ENCODE assay signal across 11 mouse cellular contexts in genomic region chr11:85469526-85469925, GRCm38 (mm10).
A peak's percentile ranks its signal among the peaks of the same experiment; 100 is the strongest.
DNase-seq lines count a peak whose midpoint lies in the region; ATAC-seq and TF ChIP-seq lines count a peak whose summit lies in the region.
"Had no signal": no experiment of that assay in that cellular context is flagged by ENCODE, and none has a peak within 500 bp of the region (broad histone marks: within the 10 kb centered on the region; RNA-seq: fewer than 3 reads in every experiment).

No protein-coding gene starts in this region.

- TF ChIP-seq EP300 in MEL (IDR thresholded peaks at IDR 0.05; ENCODE audit: low read depth in 1 of 2, low read length in 2 of 2) = no peak

- DNase-seq in embryo, embryonic 10.5 days (ENCODE audit: low spot score) = peak; percentile 76
- no peak for DNase-seq in embryo, embryonic 10 days (ENCODE audit: low spot score)
- DNase-seq in limb, embryonic 11.5 days (ENCODE audit: low spot score) = peak; percentile 60
- no peak for DNase-seq in limb, embryonic 10.5 days (ENCODE audit: low spot score)
- DNase-seq in MEL (ENCODE audit: low read depth, low spot score) = peak; percentile 65
- peak; percentile 26 for DNase-seq in fibroblast of lung, adult 2 months (ENCODE audit: low read depth)
- peak; percentile 71 for DNase-seq in lung, postnatal 14 days
- no peak for DNase-seq in forebrain, embryonic 10.5 days (ENCODE audit: extremely low spot score, low spot score)

- no peak overlapping the region for H3K9ac ChIP-seq in limb, embryonic 11.5 days (ENCODE audit: low read length)
- no peak overlapping the region for H3K9ac ChIP-seq in MEL (ENCODE audit: control insufficient read depth, low read depth, low read length, poor library complexity, severe bottlenecking)
- H3K9ac ChIP-seq: liver, embryonic 15.5 days had no signal

- no peaks in the 10 kb centered on the region for H3K79me2 ChIP-seq in MEL (ENCODE audit: control insufficient read depth, insufficient read depth, low read length, poor library complexity)

- no peak overlapping the region for H3K4me3 ChIP-seq in limb, embryonic 11.5 days (ENCODE audit: low read depth, low read length)
- H3K4me3 ChIP-seq in limb, embryonic 10.5 days = no peak overlapping the region
- H3K4me3 ChIP-seq in MEL (ENCODE audit: control insufficient read depth in 1 of 2, insufficient read depth in 1 of 2, low read depth in 2 of 2, low read length in 2 of 2) = no peak overlapping the region
- H3K4me3 ChIP-seq in forebrain, embryonic 10.5 days = no peak overlapping the region
- H3K4me3 ChIP-seq: erythroblast, embryonic 14.5 days; liver, embryonic 15.5 days had no signal

- H3K27me3 ChIP-seq in limb, embryonic 11.5 days (ENCODE audit: control insufficient read depth, insufficient read depth, low read length) = no peaks in the 10 kb centered on the region
- H3K27me3 ChIP-seq in limb, embryonic 10.5 days (ENCODE audit: low read depth, poor library complexity, severe bottlenecking) = no peaks in the 10 kb centered on the region
- no peaks in the 10 kb centered on the region for H3K27me3 ChIP-seq in MEL (ENCODE audit: control insufficient read depth in 1 of 2, insufficient read depth in 2 of 2, low read length in 2 of 2)
- H3K27me3 ChIP-seq in forebrain, embryonic 10.5 days (ENCODE audit: poor library complexity, severe bottlenecking) = peaks cover 63% of the 10 kb centered on the region
- H3K27me3 ChIP-seq: liver, embryonic 15.5 days had no signal

- no peaks in the 10 kb centered on the region for H3K36me3 ChIP-seq in limb, embryonic 11.5 days (ENCODE audit: control insufficient read depth, insufficient read depth, low read length)
- H3K36me3 ChIP-seq in limb, embryonic 10.5 days = no peaks in the 10 kb centered on the region
- H3K36me3 ChIP-seq in MEL (ENCODE audit: control insufficient read depth in 1 of 2, insufficient read depth in 2 of 2, low read length in 2 of 2) = no peaks in the 10 kb centered on the region
- no peaks in the 10 kb centered on the region for H3K36me3 ChIP-seq in forebrain, embryonic 10.5 days (replicated peaks)
- H3K36me3 ChIP-seq: G1E; liver, embryonic 15.5 days had no signal

- no peaks in the 10 kb centered on the region for H3K9me3 ChIP-seq in limb, embryonic 11.5 days (ENCODE audit: control insufficient read depth, low read length)
- no peaks in the 10 kb centered on the region for H3K9me3 ChIP-seq in limb, embryonic 10.5 days (replicated peaks)
- no peaks in the 10 kb centered on the region for H3K9me3 ChIP-seq in MEL (replicated peaks; ENCODE audit: insufficient read depth, low read length)
- H3K9me3 ChIP-seq in forebrain, embryonic 10.5 days = no peaks in the 10 kb centered on the region
- H3K9me3 ChIP-seq: G1E; liver, embryonic 15.5 days had no signal

- TF ChIP-seq CTCF in MEL (IDR thresholded peaks at IDR 0.05 in 2 of 3, conservative IDR thresholded peaks at IDR 0.05 in 1 of 3; ENCODE audit: control insufficient read depth in 1 of 3, insufficient read depth in 1 of 3, low read depth in 2 of 3, low read length in 3 of 3, poor library complexity in 1 of 3, severe bottlenecking in 1 of 3) = peak; percentile 19 to 81 (median 54); a peak in 4 of 6 replicates

- WGBS in limb, embryonic 11.5 days = 89% methylated on average over 1 of the region's 1 CpGs
- WGBS in limb, embryonic 10.5 days = 90% methylated on average over 1 of the region's 1 CpGs
- 88% methylated on average over 1 of the region's 1 CpGs for WGBS in forebrain, embryonic 10.5 days

- H3K27ac ChIP-seq in limb, embryonic 11.5 days (replicated peaks; ENCODE audit: low read depth, low read length) = no peak overlapping the region
- H3K27ac ChIP-seq in limb, embryonic 10.5 days = no peak overlapping the region
- H3K27ac ChIP-seq in MEL (ENCODE audit: control insufficient read depth, low read depth, low read length) = no peak overlapping the region
- no peak overlapping the region for H3K27ac ChIP-seq in forebrain, embryonic 10.5 days
- H3K27ac ChIP-seq: liver, embryonic 15.5 days had no signal

- no peak for TF ChIP-seq POLR2A in MEL (IDR thresholded peaks at IDR 0.05; ENCODE audit: control insufficient read depth in 1 of 2, insufficient read depth in 1 of 2, low read depth in 1 of 2, low read length in 2 of 2, poor library complexity in 1 of 2)

- H3K4me2 ChIP-seq in limb, embryonic 11.5 days (ENCODE audit: low read depth, severe bottlenecking) = no peak overlapping the region
- H3K4me2 ChIP-seq: liver, embryonic 15.5 days had no signal

- no peak for ATAC-seq in limb, embryonic 11.5 days (ENCODE audit: insufficient number of reproducible peaks, low FRiP score, low TSS enrichment, low read depth)

- TF ChIP-seq RAD21 in MEL (IDR thresholded peaks at IDR 0.05; ENCODE audit: low read depth, low read length) = peak; percentile 84

- H3K4me1 ChIP-seq in limb, embryonic 11.5 days (ENCODE audit: control insufficient read depth, insufficient read depth, low read length) = no peaks in the 10 kb centered on the region
- H3K4me1 ChIP-seq in limb, embryonic 10.5 days = 0 out of 2 replicates have a peak, but pooled peaks cover 3% of the 10 kb centered on the region
- no peaks in the 10 kb centered on the region for H3K4me1 ChIP-seq in MEL (ENCODE audit: control insufficient read depth in 1 of 2, insufficient read depth in 2 of 2, low read length in 2 of 2)
- peaks cover 26% of the 10 kb centered on the region for H3K4me1 ChIP-seq in forebrain, embryonic 10.5 days
- H3K4me1 ChIP-seq: liver, embryonic 15.5 days had no signal

TF ChIP-seq in MEL, 35 proteins besides CTCF, POLR2A, EP300 and RAD21:
- TF ChIP-seq ETS1 (IDR thresholded peaks at IDR 0.05; ENCODE audit: low read depth, low read length) = no peak
- peak; percentile 68 for TF ChIP-seq ZC3H11A (IDR thresholded peaks at IDR 0.05; ENCODE audit: low read depth, low read length)
- no peak for TF ChIP-seq POLR2AphosphoS2 (IDR thresholded peaks at IDR 0.05; ENCODE audit: low read length)
- TF ChIP-seq ZNF384 (IDR thresholded peaks at IDR 0.05; ENCODE audit: low read depth, low read length) = no peak
- TF ChIP-seq SMC3 (IDR thresholded peaks at IDR 0.05; ENCODE audit: low read depth, low read length) = peak; percentile 76
- no peak for TF ChIP-seq BHLHE40 (IDR thresholded peaks at IDR 0.05; ENCODE audit: borderline replicate concordance, low read depth, low read length)
- no peak for TF ChIP-seq MAX (IDR thresholded peaks at IDR 0.05; ENCODE audit: low read length)
- no peak for TF ChIP-seq ZKSCAN1 (IDR thresholded peaks at IDR 0.05; ENCODE audit: low read depth, low read length)
- TF ChIP-seq TCF12 (IDR thresholded peaks at IDR 0.05; ENCODE audit: low read depth, low read length) = no peak
- TF ChIP-seq UBTF (IDR thresholded peaks at IDR 0.05; ENCODE audit: borderline replicate concordance, insufficient read depth, low read depth, low read length) = no peak
- no peak for TF ChIP-seq HCFC1 (IDR thresholded peaks at IDR 0.05; ENCODE audit: low read depth, low read length)
- TF ChIP-seq GATA1 (IDR thresholded peaks at IDR 0.05; ENCODE audit: low read depth, low read length) = no peak
- no peak for TF ChIP-seq GABPA (IDR thresholded peaks at IDR 0.05; ENCODE audit: low read depth, low read length)
- no peak for TF ChIP-seq NELFE (IDR thresholded peaks at IDR 0.05; ENCODE audit: low read depth, low read length)
- no peak for TF ChIP-seq TAL1 (IDR thresholded peaks at IDR 0.05; ENCODE audit: low read length)
- TF ChIP-seq MAFK (IDR thresholded peaks at IDR 0.05; ENCODE audit: borderline replicate concordance, low read depth, low read length) = no peak
- no peak for TF ChIP-seq JUND (IDR thresholded peaks at IDR 0.05; ENCODE audit: low read depth, low read length)
- TF ChIP-seq MAZ (IDR thresholded peaks at IDR 0.05; ENCODE audit: low read depth, low read length) = no peak
- TF ChIP-seq MYB (IDR thresholded peaks at IDR 0.05; ENCODE audit: low read depth, low read length) = no peak
- TF ChIP-seq NRF1 (IDR thresholded peaks at IDR 0.05; ENCODE audit: insufficient read depth, low read depth, low read length, poor library complexity, severe bottlenecking) = no peak
- TF ChIP-seq MXI1 (IDR thresholded peaks at IDR 0.05; ENCODE audit: low read depth, low read length) = no peak
- TF ChIP-seq USF2 (IDR thresholded peaks at IDR 0.05; ENCODE audit: borderline replicate concordance in 1 of 2, insufficient read depth in 1 of 2, low read depth in 1 of 2, low read length in 2 of 2) = no peak
- TF ChIP-seq MYC (IDR thresholded peaks at IDR 0.05; ENCODE audit: low read depth, low read length) = no peak
- no peak for TF ChIP-seq USF1 (IDR thresholded peaks at IDR 0.05; ENCODE audit: low read depth, low read length)
- no peak for TF ChIP-seq ZMIZ1 (IDR thresholded peaks at IDR 0.05; ENCODE audit: low read depth, low read length)
- peak; percentile 49; the same call in 1 of the 2 replicates for TF ChIP-seq SIN3A (IDR thresholded peaks at IDR 0.05; ENCODE audit: low read length)

Comparison
In these comparisons a context has a peak if more than half of its experiments do, and no peak if none do; other contexts are left out.
1. DNase-seq: peak in embryo, embryonic 10.5 days (single experiment), limb, embryonic 11.5 days (single experiment), MEL (single experiment), fibroblast of lung, adult 2 months (single experiment) and lung, postnatal 14 days (single experiment); none in embryo, embryonic 10 days (single experiment), limb, embryonic 10.5 days (single experiment) and forebrain, embryonic 10.5 days (single experiment).